Mouse (Mus musculus): ENCODE data around the gene Sipa1l1. TPM values are rescaled to one million over a fixed set of nuclear protein-coding genes. Genes with fewer than 3 reads are reported as not detected.

The Sipa1l1 gene
- total RNA-seq, 2 experiments from 2014 or later, result 12.5 to 12.7 TPM

DNA sequence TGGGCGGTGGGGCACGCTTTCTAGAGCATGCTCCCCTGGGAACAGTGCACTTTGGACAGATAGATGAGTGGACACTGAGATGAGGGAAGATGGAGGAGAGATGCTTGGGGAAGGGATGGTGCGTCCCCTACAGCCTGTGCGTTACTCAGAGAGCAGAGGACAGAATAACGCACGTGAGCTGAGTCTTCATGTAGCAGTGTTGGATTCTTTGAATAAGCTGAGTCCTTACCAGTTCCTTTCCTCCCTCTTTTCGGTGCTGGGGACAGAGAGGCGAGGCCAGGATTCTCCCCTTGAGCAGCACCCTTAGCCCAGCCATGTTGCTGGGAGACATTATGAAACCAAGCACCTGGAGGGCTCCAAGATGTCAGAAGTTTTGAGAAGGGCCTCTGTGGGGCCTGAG, 152.3 kb downstream of the Sipa1l1 start:
- intact Hi-C loops (cut with DNase I; ENCODE audit: low total_unique reads), result no loop called here
- DNase-seq, result no peak

DNA sequence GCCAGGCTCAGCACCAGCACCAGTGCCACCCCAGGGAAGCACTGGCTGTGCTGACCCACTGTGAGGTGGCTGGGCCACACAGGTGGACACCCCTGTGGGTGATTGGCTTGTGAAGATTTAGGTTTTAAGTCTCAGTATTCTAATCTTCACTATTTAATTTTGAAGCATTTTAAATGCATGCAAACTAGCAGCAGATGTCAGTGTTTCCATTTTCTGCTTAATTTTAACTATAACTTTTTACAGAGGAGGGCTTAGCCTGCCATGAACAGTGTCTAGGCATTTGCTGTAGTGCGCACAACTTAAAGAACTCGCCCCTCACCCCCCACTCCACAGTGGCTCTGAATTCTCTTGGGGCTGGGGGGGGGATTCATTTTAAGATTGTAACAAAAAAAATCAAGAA, 152.7 kb downstream of the Sipa1l1 start:
- no peak for DNase-seq
- intact Hi-C loops (cut with DNase I; ENCODE audit: low total_unique reads), result no loop called here

DNA sequence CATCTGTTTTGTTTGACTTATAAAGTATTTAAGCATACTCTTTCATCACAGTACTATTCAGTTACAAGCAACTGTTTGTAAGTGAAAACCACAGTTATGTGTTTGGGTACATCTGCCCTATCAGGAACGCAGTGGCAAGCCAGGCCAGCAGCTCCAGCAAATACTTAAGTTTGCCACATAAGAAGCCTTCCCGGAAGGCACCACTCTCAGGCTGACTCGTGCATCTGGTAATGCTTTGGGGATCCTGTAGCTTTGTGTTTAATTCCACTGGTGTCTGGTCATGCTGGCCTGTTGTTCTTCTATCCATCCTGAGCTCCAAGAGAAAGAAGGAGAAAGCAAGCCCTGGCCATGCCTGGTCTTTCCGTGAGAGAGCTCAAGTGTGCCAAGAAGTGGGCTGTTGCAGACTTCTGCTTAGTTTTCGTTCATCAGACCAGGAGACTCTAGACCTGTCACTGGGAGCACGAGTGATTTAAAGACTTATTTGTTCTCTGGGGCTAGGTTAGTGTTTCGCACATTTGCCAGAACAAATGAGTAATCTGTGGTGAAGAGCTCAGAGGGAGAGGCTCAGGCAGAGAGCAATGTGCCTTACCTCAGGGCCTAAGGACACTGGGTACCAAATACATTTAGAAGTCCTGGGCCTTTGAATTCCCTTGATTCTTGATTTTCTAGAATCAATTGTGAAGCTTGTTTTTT, 153.8 kb downstream of the Sipa1l1 start:
- no peak for DNase-seq
- intact Hi-C loops (cut with DNase I; ENCODE audit: low total_unique reads), result no loop called here

DNA sequence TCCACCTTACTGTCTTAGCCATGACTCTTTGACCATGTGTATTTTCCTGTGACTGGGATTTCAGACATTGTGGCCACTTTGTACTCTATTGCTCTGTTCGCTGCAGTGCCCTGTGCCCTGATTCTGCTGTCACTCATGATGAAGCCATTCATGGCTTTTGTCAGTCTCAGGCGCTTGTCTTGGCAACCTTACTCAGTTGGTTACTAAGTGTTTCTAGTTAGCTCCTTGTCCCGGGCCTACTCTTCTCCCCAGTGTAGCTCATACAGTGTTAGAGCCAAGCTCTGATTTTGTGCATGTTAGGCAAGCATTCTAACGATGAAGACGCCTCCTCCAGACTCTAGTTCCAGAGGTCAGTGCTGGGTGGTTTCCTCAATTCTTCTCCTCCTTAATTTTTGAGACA, 155.5 kb downstream of the Sipa1l1 start:
- DNase-seq, result no peak
- intact Hi-C loops (cut with DNase I; ENCODE audit: low total_unique reads), result no loop called here

DNA sequence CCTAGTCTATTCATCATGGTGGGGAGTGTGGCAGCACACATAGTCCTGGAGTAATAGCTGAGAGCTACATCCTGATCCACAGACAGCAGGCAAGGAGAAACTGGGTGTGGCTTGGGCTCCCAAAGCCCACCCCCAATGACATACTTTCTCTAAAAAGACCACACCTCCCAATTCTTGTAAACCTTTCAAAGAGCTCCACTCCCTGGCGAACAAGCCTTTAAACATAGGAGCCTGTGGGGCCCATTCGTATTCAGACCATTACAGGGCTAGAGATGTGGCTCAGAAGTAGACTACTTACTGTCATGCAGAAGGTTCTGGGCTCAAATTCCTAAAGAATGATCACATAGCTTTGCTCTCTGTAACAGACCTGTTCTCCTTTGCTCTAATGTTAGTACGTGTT, 156.4 kb downstream of the Sipa1l1 start:
- DNase-seq, result no peak
- intact Hi-C loops (cut with DNase I; ENCODE audit: low total_unique reads), result no loop called here

DNA sequence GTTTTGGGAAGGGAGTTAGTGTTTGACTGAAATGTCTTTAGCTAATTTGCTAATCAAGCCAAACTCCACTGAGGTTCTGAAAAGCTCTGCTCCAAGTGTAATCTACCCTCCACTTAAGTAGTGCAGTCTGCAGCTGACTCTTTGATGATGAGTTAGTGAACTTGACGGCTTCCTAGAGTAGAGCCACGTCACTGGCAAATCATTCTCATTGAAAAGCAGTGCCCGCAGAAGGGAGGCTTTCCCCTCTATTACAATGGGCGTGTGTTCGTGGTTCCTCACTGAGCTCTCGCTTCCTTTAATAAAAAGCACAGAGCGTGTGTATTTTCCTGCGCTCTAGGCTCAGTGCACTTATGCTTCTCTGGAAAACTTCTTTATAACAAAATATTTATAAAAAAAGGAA, 157.3 kb downstream of the Sipa1l1 start:
- intact Hi-C loops (cut with DNase I; ENCODE audit: low total_unique reads), result no loop called here
- no peak for DNase-seq

DNA sequence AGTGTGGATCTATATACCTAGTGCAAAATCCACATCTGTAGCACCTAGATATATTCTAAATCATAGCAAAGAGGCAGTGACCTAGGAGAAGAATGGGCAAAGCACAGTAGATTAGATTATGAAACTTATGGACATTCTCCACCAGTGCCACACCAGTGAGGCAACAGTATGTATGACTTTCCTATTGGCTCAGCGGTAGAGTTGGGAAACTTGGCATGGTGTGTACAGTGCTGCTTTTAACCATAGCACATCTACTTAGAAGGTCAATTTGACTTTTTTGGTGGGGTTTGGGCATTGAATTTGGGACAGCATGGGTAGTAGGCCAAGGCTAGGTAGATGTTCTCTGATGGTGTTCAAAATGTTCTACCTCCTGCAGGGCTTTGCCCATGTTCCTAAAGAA, 159.0 kb downstream of the Sipa1l1 start:
- no peak for DNase-seq
- intact Hi-C loops (cut with DNase I; ENCODE audit: low total_unique reads), result no loop called here

DNA sequence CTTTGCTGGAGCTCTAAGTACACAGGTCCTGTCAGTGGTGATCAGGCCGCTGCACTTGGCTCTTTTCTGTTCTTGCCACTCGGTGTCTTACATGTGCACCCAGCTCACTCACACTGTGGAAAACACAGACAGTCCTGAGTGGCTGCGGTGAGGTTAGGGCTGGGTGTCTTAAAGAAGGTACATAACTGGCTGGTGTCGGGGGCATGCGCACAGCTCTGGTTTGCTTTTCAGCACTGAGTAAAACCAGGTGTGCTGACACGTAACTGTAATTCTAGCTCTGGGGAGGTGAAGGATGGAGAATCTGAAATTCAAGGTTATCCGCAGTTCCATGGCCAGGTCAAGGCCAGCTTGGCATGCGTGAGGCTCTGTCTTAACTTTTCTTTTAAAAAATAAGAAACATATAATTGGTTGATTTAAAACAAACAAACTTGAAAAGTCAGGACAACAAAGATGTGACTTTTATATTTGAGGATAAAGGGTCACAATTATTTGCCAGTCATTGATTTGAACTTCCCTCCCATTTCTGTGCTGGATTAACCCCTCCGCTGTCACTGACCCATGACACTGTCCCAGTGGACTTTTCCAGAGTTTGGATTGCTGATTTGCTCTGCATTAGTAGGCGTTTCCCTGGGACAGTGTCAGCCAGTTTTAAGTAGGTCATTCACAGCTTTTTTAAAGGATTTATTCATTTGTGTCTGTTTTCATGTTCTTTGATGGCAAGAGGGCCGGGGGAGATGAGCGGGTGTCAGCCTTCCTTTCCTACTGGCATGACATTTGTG, 163.9 kb downstream of the Sipa1l1 start:
- intact Hi-C loops (cut with DNase I; ENCODE audit: low total_unique reads), result no loop called here
- DNase-seq, result no peak

DNA sequence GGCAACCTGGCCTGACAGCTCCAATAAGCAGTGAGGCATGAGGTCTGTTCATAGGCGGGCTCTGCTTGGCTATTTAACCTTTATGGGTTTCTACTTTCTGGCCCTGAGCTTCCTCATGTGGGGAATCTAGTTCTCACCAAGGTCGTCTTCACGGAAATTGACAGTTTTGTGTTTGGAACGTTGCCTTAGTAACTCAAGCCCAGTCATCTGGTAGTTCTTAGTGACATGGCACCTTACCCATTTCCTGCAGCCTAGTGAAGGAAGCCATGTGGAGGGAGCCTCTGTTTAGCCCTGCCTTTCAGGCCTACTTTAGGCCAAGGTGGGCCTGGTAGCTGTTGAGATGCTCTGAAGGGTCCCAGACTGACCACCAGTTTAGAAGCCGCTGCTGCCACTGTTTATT, 164.9 kb downstream of the Sipa1l1 start:
- intact Hi-C loops (cut with DNase I; ENCODE audit: low total_unique reads), result no loop called here
- DNase-seq, result no peak

DNA sequence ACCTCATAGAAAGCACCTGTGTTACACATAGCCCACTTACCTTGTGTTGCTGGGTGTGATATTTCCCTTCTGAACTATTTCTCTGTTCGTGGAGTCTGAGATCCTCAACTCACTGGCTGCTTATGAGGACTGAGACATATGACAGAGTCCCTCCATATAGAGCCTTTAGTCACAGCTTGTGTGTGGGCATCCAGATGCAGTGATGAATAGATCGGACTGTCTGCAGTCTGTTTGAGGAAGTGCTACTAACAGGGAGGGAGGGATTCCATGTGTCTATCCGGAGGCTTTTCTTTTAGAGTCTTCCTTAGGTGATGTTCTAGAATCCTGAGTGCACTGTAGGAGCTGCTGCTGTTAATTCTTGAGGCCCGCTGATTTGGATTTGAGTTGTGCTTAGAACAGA, 165.4 kb downstream of the Sipa1l1 start:
- intact Hi-C loops (cut with DNase I; ENCODE audit: low total_unique reads), result no loop called here
- DNase-seq, result no peak

DNA sequence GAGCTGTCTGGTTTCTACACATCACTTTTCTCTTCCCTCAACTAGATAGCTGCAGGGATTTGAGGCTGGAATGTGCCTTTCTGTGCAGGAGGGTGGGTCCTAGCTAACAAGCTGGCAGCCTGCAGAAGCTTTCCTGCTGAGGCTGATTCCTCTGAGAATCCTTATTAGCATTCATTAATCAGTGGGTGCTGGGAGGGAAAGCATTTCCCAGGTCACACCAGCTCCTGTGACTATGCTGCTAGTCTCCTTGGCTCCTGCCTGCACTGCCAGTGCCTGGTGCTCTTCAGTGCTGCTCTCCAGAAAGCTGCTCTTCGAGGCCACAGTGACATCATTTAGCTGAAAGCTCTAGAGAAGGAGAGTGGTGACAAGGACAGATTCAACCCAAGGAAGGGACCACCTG, 166.0 kb downstream of the Sipa1l1 start:
- no peak for DNase-seq
- intact Hi-C loops (cut with DNase I; ENCODE audit: low total_unique reads), result no loop called here

DNA sequence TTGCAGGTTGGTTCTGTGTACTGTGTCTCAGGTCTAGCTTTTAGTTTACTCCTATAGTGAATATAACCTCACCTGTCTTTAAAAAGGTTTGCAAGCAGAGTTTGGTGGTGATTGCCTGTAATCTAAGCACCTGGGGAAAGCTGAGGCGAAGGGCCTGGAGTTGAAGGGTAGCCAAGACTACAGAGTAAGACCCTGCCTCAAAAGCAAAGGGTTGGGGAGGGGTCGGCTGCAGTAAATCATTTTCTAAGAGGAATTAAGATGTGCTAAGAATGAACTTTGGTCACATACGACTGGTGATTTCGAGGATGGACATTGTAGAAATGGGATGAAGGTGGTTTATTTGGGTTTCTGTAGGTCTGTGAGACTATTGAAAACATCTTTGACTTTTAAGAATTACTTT, 169.4 kb downstream of the Sipa1l1 start:
- intact Hi-C loops (cut with DNase I; ENCODE audit: low total_unique reads), result no loop called here
- DNase-seq, result no peak

DNA sequence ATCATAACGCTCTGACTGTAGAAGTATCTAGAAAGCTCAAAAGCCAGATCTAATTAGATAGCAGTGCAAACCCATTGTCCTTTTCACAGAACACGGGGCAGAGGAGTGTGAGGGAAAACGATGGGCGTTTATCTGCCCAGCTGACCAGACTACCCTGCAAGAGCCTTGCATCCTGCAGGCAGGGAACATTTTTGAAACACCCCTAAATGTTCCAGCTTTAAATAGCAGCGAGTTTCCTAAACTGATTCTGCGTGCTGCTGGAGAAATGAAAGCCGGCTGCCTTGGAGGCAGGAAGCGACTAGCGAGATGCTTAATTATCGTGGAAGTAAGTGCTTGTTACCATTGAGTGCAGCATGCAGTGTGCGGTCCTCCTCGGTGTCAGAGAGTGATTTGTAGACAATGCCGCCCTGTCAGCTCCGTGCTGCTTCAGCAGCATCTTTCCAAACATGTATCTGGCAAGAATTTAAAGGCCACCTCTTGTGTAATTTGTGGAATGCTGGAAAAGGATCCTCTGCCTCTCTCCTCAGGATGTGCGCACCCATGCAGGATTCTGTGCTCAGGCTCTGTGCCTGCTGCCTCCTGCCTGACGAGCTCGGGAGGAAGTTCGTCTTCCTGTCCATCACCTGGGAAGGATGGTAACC, 170.2 kb downstream of the Sipa1l1 start:
- intact Hi-C loops (cut with DNase I; ENCODE audit: low total_unique reads), result no loop called here
- DNase-seq, result no peak

DNA sequence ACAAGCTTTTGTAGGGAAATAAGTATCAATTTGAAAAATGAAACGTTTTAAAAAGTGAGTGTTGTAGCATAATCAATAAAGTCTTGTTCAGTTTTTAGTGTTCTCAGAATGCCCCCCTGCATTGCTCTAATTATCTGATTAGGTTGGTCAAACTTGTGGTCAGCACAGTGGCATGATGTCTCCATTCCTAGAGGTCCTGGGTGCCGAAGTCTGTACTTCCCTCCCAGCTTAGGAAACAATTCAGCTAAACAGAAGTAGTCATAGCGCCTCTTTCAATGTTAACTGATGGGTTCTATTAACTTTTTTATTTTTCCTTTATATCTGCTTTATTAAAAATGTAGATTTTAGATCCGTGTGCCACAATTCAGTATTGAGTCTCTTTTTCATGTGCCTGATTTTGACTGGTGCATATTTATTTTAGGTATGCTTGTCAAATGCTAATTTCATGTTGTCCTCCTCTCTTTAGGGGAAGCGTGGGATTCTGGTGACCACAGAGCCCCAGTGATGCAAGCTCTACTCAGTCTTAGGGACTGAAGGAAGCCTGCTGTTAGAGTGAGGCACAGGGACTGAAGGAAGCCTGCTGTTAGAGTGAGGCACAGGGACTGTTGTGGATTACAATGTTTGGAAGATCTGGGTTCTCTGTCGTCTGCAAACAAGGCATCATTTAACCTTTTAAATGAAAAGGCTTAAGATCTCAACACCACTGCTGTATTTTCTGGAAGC, 171.2 kb downstream of the Sipa1l1 start:
- no peak for DNase-seq
- intact Hi-C loops (cut with DNase I; ENCODE audit: low total_unique reads), result no loop called here

DNA sequence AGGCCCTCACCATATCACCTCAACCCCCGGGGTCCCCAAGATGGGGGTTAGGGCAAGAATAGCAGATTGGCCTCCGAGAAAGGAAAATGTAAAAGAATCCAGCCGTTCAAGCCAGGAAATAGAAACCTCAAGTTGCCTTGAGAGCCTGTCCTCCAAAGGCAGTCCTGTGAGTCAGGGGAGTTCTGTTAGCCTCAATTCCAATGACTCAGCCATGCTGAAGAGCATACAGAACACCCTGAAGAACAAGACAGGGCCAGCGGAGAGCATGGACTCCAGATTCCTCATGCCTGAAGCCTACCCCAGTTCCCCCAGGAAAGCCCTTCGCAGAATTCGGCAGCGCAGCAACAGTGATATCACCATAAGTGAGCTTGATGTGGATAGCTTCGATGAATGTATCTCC, 172.1 kb downstream of the Sipa1l1 start:
- no peak for DNase-seq
- intact Hi-C loops (cut with DNase I; ENCODE audit: low total_unique reads), result no loop called here

DNA sequence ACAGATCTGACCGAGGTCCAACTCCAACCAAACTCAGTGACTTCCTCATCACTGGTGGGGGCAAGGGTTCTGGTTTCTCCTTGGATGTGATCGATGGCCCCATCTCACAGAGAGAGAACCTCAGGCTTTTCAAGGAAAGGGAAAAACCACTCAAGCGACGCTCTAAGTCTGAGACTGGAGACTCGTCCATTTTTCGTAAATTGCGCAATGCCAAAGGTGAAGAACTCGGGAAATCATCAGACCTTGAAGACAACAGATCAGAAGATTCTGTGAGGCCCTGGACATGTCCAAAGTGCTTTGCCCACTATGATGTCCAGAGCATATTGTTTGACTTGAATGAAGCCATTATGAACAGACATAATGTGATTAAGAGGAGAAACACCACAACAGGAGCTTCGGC, 172.6 kb downstream of the Sipa1l1 start:
- intact Hi-C loops (cut with DNase I; ENCODE audit: low total_unique reads), result no loop called here
- DNase-seq, result no peak

DNA sequence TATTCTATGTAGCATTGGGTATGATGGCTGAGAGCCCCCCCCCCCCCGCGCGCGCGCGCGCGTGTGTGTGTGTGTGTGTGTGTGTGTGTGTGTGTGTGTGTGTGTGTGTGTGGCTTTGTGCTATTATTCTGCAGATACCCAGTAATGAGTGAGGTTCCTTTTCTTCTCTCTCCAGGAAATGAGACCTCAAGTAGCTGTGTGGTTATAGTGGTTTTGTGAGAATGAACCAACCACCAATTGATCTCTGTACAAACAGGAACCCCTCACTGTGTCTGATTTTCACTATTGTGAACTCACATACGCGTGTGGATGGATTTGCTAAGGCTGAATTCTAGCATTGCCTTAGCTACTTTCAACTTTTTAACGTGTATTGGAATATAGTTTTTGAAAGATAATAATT, 181.0 kb downstream of the Sipa1l1 start:
- intact Hi-C loops (cut with DNase I; ENCODE audit: low total_unique reads), result no loop called here
- DNase-seq, result no peak

DNA sequence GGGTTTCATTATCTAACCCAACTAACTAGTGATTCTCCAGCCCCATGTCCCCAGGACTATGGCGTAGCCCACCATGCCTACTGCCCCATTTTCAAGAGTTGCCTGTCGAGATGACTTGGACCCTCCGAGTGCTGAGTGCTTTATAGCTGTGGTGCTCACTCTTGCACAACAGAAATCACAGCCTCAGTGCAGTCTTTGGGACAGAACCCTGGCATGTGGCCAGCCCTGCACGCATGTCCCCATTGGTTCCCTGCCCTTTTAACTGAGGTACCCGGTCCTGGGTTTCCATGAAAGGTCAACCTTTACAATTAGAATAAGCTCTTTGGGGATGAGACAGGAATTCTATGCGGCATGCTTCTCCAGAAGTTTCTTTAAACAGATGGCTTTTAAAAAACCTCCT, 181.8 kb downstream of the Sipa1l1 start:
- intact Hi-C loops (cut with DNase I; ENCODE audit: low total_unique reads), result no loop called here
- no peak for DNase-seq

DNA sequence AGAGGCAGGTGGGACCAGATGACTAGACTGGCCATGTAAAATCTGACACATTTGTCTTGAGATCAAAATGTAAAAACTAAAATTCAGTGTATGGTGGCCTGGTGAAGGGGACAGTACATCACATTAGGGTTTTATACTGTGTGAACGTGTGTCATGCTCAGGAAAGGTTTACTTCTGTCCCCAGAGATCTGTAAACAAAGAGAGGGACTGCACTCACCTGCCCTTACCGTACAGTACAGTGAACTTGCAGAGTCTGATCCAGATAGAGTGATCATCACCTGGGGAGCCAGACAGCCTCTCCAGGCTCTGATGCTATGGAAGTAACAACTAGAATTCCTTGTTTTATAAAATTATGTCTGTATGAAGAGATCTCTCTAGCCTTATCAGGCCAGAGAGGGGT, 184.5 kb downstream of the Sipa1l1 start:
- intact Hi-C loops (cut with DNase I; ENCODE audit: low total_unique reads), result no loop called here
- DNase-seq, result no peak

DNA sequence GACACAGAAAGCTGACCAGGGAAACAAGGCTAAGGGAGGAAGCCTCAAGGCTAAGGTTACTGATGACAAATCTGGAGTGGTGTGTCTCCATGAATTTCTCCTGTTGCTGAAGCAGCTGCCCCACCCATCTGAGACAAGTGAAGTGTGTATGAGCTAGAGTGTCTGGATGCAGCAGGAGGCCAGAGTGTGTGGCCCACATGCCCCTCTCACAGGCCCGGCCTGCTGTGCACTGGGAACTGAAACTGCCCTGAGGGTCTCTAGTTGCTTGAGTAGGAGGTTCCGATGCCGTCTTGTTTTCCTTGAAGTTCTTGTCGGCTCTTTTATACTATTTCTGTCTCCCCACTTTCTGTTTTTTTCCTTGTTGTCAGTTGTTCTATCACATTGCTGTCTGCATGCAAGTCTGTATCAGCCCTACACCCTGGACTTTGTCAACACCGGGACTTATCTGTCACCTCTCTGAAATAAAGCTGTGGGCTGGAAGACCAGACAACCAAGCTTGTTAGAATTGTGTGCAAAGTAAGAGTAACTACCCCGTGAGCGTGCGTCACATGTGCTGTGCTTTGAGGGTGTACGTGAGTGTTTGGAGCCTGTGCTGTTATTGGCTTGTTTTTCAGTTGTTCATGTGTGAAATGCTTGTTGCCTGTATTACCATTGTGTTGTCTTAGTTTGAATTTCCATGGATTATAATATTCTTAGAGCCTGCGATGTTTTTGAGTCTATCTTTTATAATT, 186.5 kb downstream of the Sipa1l1 start:
- no peak for DNase-seq
- intact Hi-C loops (cut with DNase I; ENCODE audit: low total_unique reads), result no loop called here

Data from gastrocnemius, postnatal 14 days (tissue).